Mouse (Mus musculus) midbrain, embryonic 12.5 days (tissue): ENCODE data around the gene Pim3. TPM values are rescaled to one million over a fixed set of nuclear protein-coding genes. Genes with fewer than 3 reads are reported as not detected.
A peak's percentile ranks its signal among the peaks of the same experiment; 100 is the strongest.

Source experiments
- ATAC-seq: fragments of 200-750 bp; cut with Nextera tagmentation; 2 replicates; pipeline ENCODE4 v1.8.0; 2017; ENCODE audit warnings: low read depth, moderate TSS enrichment, moderate library complexity; ENCODE audit not compliant: low FRiP score
- H3K27ac ChIP-seq: fragments of 300-500 bp; sonication (generic); replicated peaks from 2 replicates; pipeline ENCODE4 v1.5.1; 2016; ENCODE audit warnings: mild to moderate bottlenecking
- H3K27me3 ChIP-seq: fragments of 300-500 bp; sonication (generic); 2 replicates; pipeline ENCODE4 v1.6.1; 2016; ENCODE audit warnings: mild to moderate bottlenecking
- H3K36me3 ChIP-seq: fragments of 300-500 bp; sonication (generic); 2 replicates; pipeline ENCODE4 v1.6.1; 2016
- H3K4me1 ChIP-seq: fragments of 300-500 bp; sonication (generic); 2 replicates; pipeline ENCODE4 v1.6.1; 2016
- H3K4me2 ChIP-seq: fragments of 300-500 bp; sonication (generic); replicated peaks from 2 replicates; pipeline ENCODE4 v1.6.1; 2016; ENCODE audit warnings: mild to moderate bottlenecking, moderate library complexity
- H3K4me3 ChIP-seq: fragments of 300-500 bp; sonication (generic); 2 replicates; pipeline ENCODE4 v1.5.1; 2016; ENCODE audit warnings: mild to moderate bottlenecking
- H3K9ac ChIP-seq: fragments of 300-500 bp; sonication (generic); replicated peaks from 2 replicates; pipeline ENCODE4 v1.6.1; 2016; ENCODE audit warnings: mild to moderate bottlenecking, moderate library complexity
- H3K9me3 ChIP-seq: fragments of 300-500 bp; sonication (generic); 2 replicates; pipeline ENCODE4 v1.6.1; 2016; ENCODE audit warnings: mild to moderate bottlenecking
- WGBS: fragments of 180-500 bp; shearing (Covaris S2); methylation state at CpG from one replicate; pipeline ENCODE4 v1.1.7; 2016; 5-methylcytosine and 5-hydroxymethylcytosine counted together
- polyA plus RNA-seq: library from polyadenylated mRNA; unstranded; fragments of >200 nt; fragmentation: Nextera tagmentation; extraction: Ambion mirVana; gene quantifications from 2 replicates; pipeline ENCODE4 v1.2.1, GENCODE M21; 2016

The Pim3 gene
- polyA plus RNA-seq, 1 experiment from 2014 or later: 49.3 TPM

DNA sequence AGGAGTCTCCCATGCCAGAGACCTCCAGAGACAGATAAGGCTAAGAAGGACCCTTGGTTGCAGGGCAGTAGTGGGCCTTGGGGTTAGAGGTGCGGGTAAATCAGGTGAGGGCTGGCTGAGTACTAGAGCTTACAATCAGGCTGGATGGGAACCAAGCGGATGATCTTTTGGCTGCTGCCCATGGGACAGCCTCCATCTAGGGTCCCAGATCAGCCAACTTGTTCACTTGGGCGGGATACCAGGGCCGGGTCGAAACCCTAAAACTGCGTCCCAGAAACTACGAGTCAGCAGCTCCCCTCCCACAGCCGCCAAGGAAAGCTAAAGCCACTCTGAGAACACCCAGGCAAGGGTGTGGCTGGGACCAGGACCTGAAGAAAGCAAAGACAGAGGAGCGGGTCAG is 8.9 kb upstream of the Pim3 start:
- Histone ChIP-seq H3K4me2 (no peak overlapping the region), H3K4me1 (peaks cover 9% of the 10 kb centered on the region; the same call in 1 of the 2 replicates), H3K27ac (no peak overlapping the region), H3K9me3 (no peaks in the 10 kb centered on the region), H3K27me3 (no peaks in the 10 kb centered on the region), H3K9ac (no peak overlapping the region), H3K4me3 (no peak overlapping the region), H3K36me3 (no peaks in the 10 kb centered on the region)
- WGBS: 88% methylated on average over 9 of the region's 9 CpGs
- ATAC-seq: no peak

DNA sequence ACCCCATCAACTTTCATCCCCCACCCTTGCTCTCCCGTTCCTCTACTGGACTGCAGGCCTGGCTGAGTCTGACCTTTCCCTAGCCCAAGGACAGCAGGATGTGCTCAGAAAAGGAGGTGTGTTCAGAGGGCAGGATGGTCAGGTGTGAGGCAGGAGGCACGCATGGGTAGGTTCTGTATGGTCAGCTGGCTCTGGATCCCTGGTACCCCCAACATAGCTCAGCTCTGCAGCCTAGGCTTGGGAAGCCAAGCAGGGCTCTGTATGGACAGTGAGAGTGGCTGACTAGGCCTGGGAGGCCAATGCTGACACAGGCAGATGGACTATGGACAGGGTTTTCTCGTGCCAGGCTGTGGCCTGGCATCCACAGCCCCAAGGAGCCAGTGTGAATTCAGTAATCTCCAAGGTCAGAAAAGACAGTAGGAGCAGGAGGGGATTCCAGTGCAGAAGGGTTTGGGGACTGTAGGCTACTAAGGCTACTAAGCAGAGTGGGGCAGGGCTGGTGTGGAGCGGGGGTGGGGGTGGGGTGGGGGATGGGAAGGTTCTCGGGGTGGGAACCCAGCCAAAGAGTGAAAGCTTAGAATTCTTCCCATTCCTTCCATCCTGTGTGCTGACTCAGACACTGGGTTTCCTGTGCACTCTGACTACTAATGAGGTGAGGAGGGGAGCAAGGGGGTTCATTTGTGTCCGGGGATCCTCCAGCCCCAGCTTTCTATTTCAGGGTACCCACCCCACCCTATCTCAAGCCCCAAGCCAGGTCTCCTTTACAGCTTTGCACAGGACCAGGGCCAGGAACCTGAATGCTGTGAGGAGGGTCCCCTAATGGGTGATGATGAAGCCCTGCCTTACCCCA is 7.6 kb upstream of the Pim3 start:
- Histone ChIP-seq H3K27me3 (no peaks in the 10 kb centered on the region), H3K27ac (no peak overlapping the region), H3K4me1 (peaks cover 9% of the 10 kb centered on the region; the same call in 1 of the 2 replicates), H3K9me3 (no peaks in the 10 kb centered on the region), H3K4me3 (no peak overlapping the region), H3K9ac (no peak overlapping the region), H3K36me3 (no peaks in the 10 kb centered on the region), H3K4me2 (no peak overlapping the region)
- 53% methylated on average over 6 of the region's 6 CpGs for WGBS
- no peak for ATAC-seq

DNA sequence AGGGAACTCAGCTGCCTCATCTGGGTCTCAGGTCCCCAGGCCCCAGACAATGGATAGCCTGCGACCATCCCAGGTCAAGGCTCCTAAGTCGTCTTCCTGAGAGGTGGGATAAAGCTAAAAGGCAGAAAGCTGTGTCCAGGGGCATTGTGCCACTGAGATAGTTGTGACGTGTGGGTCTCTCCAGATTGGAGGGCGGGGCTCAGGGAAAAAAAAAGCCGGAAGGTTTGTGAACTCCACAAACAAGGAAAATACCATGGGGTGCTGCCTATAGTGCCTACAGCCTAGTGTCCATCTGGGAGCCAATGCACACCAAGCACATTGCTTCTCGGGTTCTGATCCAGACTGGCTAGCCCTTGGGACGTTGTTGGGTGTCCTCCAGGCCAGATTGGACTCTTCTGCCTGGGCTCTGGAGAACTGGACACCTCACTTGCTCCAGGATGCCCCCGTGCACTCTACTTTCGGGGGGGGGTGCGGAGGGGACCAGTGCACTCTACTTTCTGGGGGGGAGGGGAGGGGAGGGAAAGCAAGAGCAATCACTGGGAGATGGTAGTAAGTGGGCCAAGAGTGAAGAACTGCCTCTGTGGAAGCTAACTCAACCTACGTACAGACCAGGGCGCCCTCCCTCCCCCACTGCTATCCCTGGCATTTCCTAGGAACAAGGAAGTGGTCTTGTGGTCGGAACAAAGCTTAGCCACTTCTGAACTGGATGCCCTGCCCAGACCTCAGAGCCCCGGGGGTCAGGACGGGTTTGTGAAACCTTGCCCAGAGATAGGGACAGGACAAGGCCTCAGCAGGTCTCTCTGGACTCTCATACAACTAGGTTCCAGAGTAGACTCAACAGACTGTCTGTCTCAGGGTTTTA is 6.8 kb upstream of the Pim3 start:
- H3K9me3 ChIP-seq: no peaks in the 10 kb centered on the region
- no peak overlapping the region for H3K4me2 ChIP-seq
- H3K4me3 ChIP-seq: no peak overlapping the region
- WGBS: 70% methylated on average over 14 of the region's 15 CpGs
- peaks cover 9% of the 10 kb centered on the region; the same call in 1 of the 2 replicates for H3K4me1 ChIP-seq
- no peak overlapping the region for H3K9ac ChIP-seq
- H3K27me3 ChIP-seq: no peaks in the 10 kb centered on the region
- no peak overlapping the region for H3K27ac ChIP-seq
- ATAC-seq: no peak
- H3K36me3 ChIP-seq: no peaks in the 10 kb centered on the region

DNA sequence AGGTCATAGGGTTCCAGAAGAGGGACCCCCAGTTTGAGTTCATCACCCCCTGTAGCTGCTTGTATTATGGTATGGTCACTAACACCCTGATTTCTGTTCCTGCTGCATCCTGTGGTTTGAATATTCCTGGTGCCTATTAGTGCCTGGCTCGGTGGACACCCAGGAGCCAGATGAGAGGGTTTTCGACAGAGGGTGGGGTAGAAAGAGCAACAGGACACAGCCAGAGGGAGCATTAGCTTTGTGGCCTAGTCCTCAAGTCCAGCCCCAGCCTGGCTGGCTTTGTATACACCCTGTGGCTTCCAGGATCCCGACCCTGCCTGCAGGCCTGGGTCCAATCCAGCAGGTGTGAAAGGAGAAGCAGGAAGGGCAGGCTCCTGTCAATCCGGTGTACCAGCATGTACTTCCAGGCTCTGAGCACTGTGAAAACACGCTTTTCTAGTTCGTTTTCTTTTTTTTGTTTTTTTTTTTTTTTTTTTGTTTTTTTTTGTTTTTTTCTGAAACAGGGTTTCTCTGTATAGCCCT is 6.0 kb upstream of the Pim3 start:
- WGBS: 84% methylated on average over 6 of the region's 6 CpGs
- no peak for ATAC-seq
- H3K9ac ChIP-seq: no peak overlapping the region
- H3K4me1 ChIP-seq: peaks cover 9% of the 10 kb centered on the region; the same call in 1 of the 2 replicates
- no peak overlapping the region for H3K4me2 ChIP-seq
- H3K36me3 ChIP-seq: no peaks in the 10 kb centered on the region
- H3K9me3 ChIP-seq: no peaks in the 10 kb centered on the region
- H3K27me3 ChIP-seq: peaks cover 6% of the 10 kb centered on the region
- no peak overlapping the region for H3K27ac ChIP-seq
- H3K4me3 ChIP-seq: no peak overlapping the region

DNA sequence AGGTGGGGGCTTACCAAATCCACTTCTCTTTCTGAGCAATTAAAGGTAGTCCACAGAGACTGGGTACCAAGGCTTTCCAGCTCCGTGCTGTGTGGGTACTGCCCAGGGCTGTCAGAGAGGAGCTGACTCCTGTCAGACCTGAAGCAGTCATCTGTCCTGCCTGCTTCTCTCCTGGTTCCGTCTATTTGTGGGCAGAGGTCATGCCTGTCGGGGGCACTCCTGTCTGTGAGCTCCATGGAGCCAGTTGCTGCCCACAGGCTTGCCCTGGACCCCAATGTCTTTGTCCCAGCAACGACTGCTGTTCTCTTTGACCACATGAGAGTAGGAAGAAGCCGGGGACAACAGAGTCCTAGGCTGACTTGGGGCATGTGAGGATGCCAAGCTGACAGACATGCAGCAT is 5.4 kb upstream of the Pim3 start:
- H3K27ac ChIP-seq: no peak overlapping the region
- peaks cover 10% of the 10 kb centered on the region for H3K27me3 ChIP-seq
- no peak overlapping the region for H3K4me2 ChIP-seq
- no peaks in the 10 kb centered on the region for H3K9me3 ChIP-seq
- H3K4me1 ChIP-seq: peaks cover 13% of the 10 kb centered on the region
- WGBS: 85% methylated on average over 5 of the region's 5 CpGs
- no peak overlapping the region for H3K9ac ChIP-seq
- no peak overlapping the region for H3K4me3 ChIP-seq
- ATAC-seq: no peak
- H3K36me3 ChIP-seq: no peaks in the 10 kb centered on the region

DNA sequence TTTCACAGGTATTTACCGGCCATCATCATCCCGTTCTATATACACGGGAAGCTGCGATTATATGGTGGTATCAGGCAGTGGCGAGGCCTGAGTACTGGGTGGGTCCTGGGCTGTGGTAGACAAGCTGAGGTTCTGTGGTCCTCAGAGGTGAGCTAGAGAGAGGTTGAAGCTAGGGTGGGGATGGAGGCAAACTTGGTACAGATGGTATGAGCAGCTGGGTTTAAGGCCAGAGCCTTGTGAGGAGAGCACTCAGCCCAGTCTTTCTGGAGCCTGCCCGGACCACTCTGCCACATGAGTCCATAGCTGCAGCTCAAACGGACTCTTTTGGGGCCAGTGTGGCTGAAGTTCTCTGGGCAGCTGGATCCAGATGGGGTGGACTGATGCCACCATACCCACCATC is 4.6 kb upstream of the Pim3 start:
- no peak overlapping the region for H3K4me3 ChIP-seq
- H3K9ac ChIP-seq: no peak overlapping the region
- H3K36me3 ChIP-seq: no peaks in the 10 kb centered on the region
- H3K9me3 ChIP-seq: no peaks in the 10 kb centered on the region
- peaks cover 15% of the 10 kb centered on the region for H3K4me1 ChIP-seq
- ATAC-seq: no peak
- H3K4me2 ChIP-seq: no peak overlapping the region
- H3K27ac ChIP-seq: no peak overlapping the region
- H3K27me3 ChIP-seq: peaks cover 10% of the 10 kb centered on the region
- WGBS: 93% methylated on average over 7 of the region's 7 CpGs

DNA sequence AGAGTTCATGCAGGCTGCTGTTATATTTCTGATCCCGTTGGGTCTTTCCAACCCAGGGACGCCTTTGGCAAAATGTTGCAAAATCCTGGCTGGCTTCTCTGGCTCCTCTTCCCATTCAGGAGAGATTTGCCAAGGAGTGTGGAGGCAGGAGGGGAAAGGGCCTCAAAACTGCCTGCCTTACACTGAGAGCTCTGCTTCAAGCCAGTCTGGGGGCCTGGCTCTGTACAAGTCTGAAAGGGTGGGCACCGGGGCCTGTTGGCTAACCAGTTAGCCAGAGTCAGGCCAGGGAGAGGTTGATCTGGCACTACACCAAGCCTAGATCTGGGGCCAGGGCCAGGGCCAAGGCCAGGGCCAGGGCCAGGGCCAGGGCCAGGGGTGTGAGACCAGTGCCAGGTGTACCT is 3.8 kb upstream of the Pim3 start:
- H3K9me3 ChIP-seq: no peaks in the 10 kb centered on the region
- H3K36me3 ChIP-seq: no peaks in the 10 kb centered on the region
- WGBS: 97% methylated on average over 3 of the region's 3 CpGs
- peaks cover 10% of the 10 kb centered on the region for H3K27me3 ChIP-seq
- H3K9ac ChIP-seq: no peak overlapping the region
- ATAC-seq: no peak
- H3K4me1 ChIP-seq: peaks cover 20% of the 10 kb centered on the region
- H3K4me3 ChIP-seq: no peak overlapping the region
- H3K4me2 ChIP-seq: no peak overlapping the region
- H3K27ac ChIP-seq: no peak overlapping the region

GRCm38 (mm10) chr15:88858707-88859106 is 3.3 kb upstream of the Pim3 start:
- no peak for ATAC-seq
- Histone ChIP-seq H3K36me3 (no peaks in the 10 kb centered on the region), H3K27me3 (peaks cover 10% of the 10 kb centered on the region), H3K4me3 (no peak overlapping the region), H3K9me3 (no peaks in the 10 kb centered on the region), H3K4me2 (no peak overlapping the region), H3K4me1 (peaks cover 21% of the 10 kb centered on the region), H3K27ac (no peak overlapping the region), H3K9ac (no peak overlapping the region)
- 84% methylated on average over 2 of the region's 2 CpGs for WGBS

DNA sequence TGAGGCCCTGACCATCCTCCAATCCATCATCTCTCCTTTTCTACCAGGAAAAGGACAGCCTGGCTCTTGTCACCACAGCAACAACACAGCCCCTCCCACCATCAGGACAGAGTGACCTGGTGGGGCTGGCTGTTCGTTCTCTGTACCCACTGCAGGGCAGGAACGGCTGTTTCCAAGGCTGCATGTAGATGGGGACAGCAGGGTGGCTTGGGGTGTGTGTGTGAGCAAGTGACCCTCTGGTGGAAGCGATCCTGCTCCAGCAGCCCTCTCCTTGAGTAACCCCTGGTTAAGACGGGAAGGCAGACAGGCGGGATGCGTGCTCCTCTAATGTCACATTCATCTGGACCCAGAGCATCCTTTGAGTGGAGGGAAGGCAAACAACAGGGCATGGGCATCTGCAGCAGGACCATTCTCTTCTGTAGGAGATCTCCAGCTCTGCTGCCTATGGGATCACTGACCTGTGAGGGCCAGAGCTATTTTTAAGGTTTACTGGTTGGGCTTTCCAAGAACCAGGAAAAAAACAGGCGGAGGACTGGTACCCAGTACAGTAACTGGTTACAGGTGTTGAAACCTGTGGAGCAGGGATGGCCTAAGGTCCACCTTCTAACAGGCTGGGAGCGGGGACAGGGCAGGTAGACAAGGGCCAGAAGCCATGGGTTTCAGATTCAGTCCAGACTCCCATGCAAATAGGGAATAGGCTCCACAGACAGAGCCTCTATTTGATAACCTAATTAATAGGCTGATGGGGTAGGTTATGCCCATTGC is 2.6 kb upstream of the Pim3 start:
- Histone ChIP-seq H3K27ac (no peak overlapping the region), H3K4me1 (peaks cover 23% of the 10 kb centered on the region), H3K4me2 (no peak overlapping the region), H3K4me3 (no peak overlapping the region), H3K36me3 (peaks cover 2% of the 10 kb centered on the region), H3K9me3 (no peaks in the 10 kb centered on the region), H3K27me3 (peaks cover 10% of the 10 kb centered on the region), H3K9ac (no peak overlapping the region)
- ATAC-seq: no peak
- WGBS: 72% methylated on average over 8 of the region's 8 CpGs

DNA sequence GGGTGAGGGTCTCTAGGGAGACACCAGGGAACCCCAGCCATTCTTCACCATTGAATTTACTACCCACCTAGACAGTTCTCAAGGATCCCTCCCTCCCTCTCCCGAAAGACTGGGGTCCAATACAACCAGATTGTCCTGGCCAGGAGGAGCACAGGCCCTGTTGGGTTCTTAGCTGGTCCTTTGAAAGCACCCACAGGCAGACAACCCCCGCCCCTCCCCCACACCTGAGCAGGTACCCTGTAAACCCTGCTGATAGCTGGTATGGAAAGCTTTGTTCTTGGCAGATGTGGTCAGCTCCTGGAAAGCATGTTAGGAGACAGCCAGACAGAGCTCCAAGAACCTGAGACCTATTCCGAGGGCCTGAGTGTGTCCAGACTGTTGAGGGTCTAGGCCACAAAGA is 1.2 kb upstream of the Pim3 start:
- no peak overlapping the region for H3K4me2 ChIP-seq
- H3K4me3 ChIP-seq: no peak overlapping the region
- peaks cover 16% of the 10 kb centered on the region for H3K36me3 ChIP-seq
- H3K27me3 ChIP-seq: peaks cover 10% of the 10 kb centered on the region
- 88% methylated on average over 3 of the region's 3 CpGs for whole genome bisulfite sequencing
- no peak overlapping the region for H3K27ac ChIP-seq
- H3K9me3 ChIP-seq: no peaks in the 10 kb centered on the region
- no peak for ATAC-seq
- peaks cover 28% of the 10 kb centered on the region for H3K4me1 ChIP-seq
- H3K9ac ChIP-seq: no peak overlapping the region

- Histone ChIP-seq H3K4me3 (peak overlapping the region; percentile 86), H3K36me3 (peaks cover 26% of the 10 kb centered on the region), H3K4me1 (peaks cover 28% of the 10 kb centered on the region), H3K27me3 (peaks cover 10% of the 10 kb centered on the region), H3K4me2 (peak overlapping the region; percentile 96), H3K9me3 (no peaks in the 10 kb centered on the region), H3K27ac (peak overlapping the region; percentile 95), H3K9ac (peak overlapping the region; percentile 89)
- WGBS: under 1% methylated on average over 94 of the region's 98 CpGs
- peak; percentile 1 for ATAC-seq
Measured at GRCm38 (mm10) chr15:88862881-88863694, 1.1 kb downstream of the Pim3 start.
